Mouse (Mus musculus): ENCODE results near the gene Fam151a. TPM values are rescaled to one million over a fixed set of nuclear protein-coding genes. Genes with fewer than 3 reads are reported as not detected.
A peak's percentile ranks its signal among the peaks of the same experiment; 100 is the strongest.
"Not testable (repeated sequence)": the region's sequence is repeated elsewhere in the genome, so short reads cannot be mapped to it uniquely, and the experiment has no call there.

Fam151a gene
- polyA plus RNA-seq, 1 experiment: 265 TPM

GRCm38 (mm10) chr4:106772558-106772957 lies 38.9 kb downstream of the Fam151a start:
- no peak for DNase-seq
- 95% methylated on average over 1 of the region's 1 CpGs for WGBS

DNA sequence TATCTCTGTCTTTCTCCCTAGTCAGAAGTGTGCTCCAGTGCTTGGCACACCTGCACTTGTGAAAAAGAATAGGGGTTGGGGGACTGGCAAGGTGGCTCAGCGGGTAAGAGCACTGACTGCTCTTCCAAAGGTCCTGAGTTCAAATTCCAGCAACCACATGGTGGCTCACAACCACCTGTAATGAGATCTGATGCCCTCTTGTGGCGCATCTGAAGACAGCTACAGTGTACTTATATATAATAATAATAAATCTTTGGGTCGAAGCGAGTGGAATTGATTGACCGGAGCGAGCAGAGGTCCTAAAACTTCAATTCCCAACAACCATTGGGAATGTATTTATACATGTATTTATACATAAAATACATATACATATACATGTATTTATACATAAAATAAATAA lies 42.1 kb downstream of the Fam151a start:
- H3K36me3 ChIP-seq (ENCODE audit: control insufficient read depth, insufficient read depth, low read length); H3K27me3 ChIP-seq (replicated peaks; ENCODE audit: control insufficient read depth, insufficient read depth, low read length); H3K4me3 ChIP-seq (ENCODE audit: insufficient read depth, low read depth, low read length); DNase-seq; H3K27ac ChIP-seq (ENCODE audit: insufficient read depth, low read depth, low read length): not testable (repeated sequence)
- WGBS: 89% methylated on average over 6 of the region's 6 CpGs
- H3K4me1 ChIP-seq (ENCODE audit: control insufficient read depth, insufficient read depth, low read length): peaks cover 17% of the 10 kb centered on the region

More at GRCm38 (mm10) chr4:106772558-106772957, 38.9 kb downstream of the Fam151a start:
- no peaks in the 10 kb centered on the region for H3K36me3 ChIP-seq (ENCODE audit: control insufficient read depth, insufficient read depth, low read length)
- TF ChIP-seq POLR2A (IDR thresholded peaks at IDR 0.05; ENCODE audit: low read depth, low read length): no peak
- TF ChIP-seq CTCF (conservative IDR thresholded peaks at IDR 0.05; ENCODE audit: insufficient read depth, insufficient read length, low read depth, low read length): no peak
- no peak overlapping the region for H3K27ac ChIP-seq (ENCODE audit: insufficient read depth, low read depth, low read length)
- H3K27me3 ChIP-seq (replicated peaks; ENCODE audit: control insufficient read depth, insufficient read depth, low read length): no peaks in the 10 kb centered on the region
- H3K4me1 ChIP-seq (ENCODE audit: control insufficient read depth, insufficient read depth, low read length): peaks cover 2% of the 10 kb centered on the region
- H3K4me3 ChIP-seq (ENCODE audit: insufficient read depth, low read depth, low read length): no peak overlapping the region

DNA sequence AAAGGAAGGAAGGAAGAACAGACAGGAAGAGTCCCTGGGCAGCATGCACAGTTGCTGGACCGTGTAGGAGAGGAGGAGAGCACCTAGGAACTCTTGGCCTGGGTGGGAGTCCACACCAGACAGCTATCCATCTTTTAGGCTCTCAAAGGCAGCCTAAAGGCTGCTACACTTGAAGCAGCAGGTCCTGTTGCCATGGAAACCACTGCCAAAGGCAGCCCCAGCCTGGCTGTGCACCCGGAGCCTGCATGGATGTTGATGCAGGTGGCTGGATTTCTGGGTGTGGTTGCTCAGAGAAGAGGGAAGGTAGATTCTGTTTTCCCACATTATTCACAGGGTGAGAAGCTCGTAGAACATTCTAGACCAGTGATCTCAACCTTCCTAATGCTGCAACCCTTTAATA lies 43.3 kb downstream of the Fam151a start:
- WGBS: 46% methylated on average over 3 of the region's 3 CpGs
- H3K27me3 ChIP-seq (replicated peaks; ENCODE audit: control insufficient read depth, insufficient read depth, low read length): no peaks in the 10 kb centered on the region
- peaks cover 17% of the 10 kb centered on the region for H3K4me1 ChIP-seq (ENCODE audit: control insufficient read depth, insufficient read depth, low read length)
- TF ChIP-seq POLR2A (IDR thresholded peaks at IDR 0.05; ENCODE audit: low read depth, low read length): no peak
- no peak for TF ChIP-seq CTCF (conservative IDR thresholded peaks at IDR 0.05; ENCODE audit: insufficient read depth, insufficient read length, low read depth, low read length)
- H3K27ac ChIP-seq (ENCODE audit: insufficient read depth, low read depth, low read length): no peak overlapping the region
- H3K36me3 ChIP-seq (ENCODE audit: control insufficient read depth, insufficient read depth, low read length): no peaks in the 10 kb centered on the region
- DNase-seq: no peak
- H3K4me3 ChIP-seq (ENCODE audit: insufficient read depth, low read depth, low read length): no peak overlapping the region

GRCm38 (mm10) chr4:106778116-106778788 lies 44.6 kb downstream of the Fam151a start:
- Histone ChIP-seq H3K27me3 (replicated peaks; ENCODE audit: control insufficient read depth, insufficient read depth, low read length) (no peaks in the 10 kb centered on the region), H3K4me1 (ENCODE audit: control insufficient read depth, insufficient read depth, low read length) (peaks cover 17% of the 10 kb centered on the region), H3K4me3 (ENCODE audit: insufficient read depth, low read depth, low read length) (no peak overlapping the region), H3K27ac (ENCODE audit: insufficient read depth, low read depth, low read length) (peak overlapping the region; percentile 94), H3K36me3 (ENCODE audit: control insufficient read depth, insufficient read depth, low read length) (no peaks in the 10 kb centered on the region)
- 11% methylated on average over 5 of the region's 5 CpGs for WGBS
- no peak for TF ChIP-seq POLR2A (IDR thresholded peaks at IDR 0.05; ENCODE audit: low read depth, low read length)
- TF ChIP-seq CTCF (conservative IDR thresholded peaks at IDR 0.05; ENCODE audit: insufficient read depth, insufficient read length, low read depth, low read length): no peak
- peak; percentile 99 for DNase-seq

- no peak for DNase-seq
- H3K4me3 ChIP-seq (ENCODE audit: insufficient read depth, low read depth, low read length): no peak overlapping the region
- no peaks in the 10 kb centered on the region for H3K36me3 ChIP-seq (ENCODE audit: control insufficient read depth, insufficient read depth, low read length)
- no peak overlapping the region for H3K27ac ChIP-seq (ENCODE audit: insufficient read depth, low read depth, low read length)
- H3K4me1 ChIP-seq (ENCODE audit: control insufficient read depth, insufficient read depth, low read length): peaks cover 17% of the 10 kb centered on the region
- WGBS: 84% methylated on average over 3 of the region's 3 CpGs
- TF ChIP-seq CTCF (conservative IDR thresholded peaks at IDR 0.05; ENCODE audit: insufficient read depth, insufficient read length, low read depth, low read length) (no peak), POLR2A (IDR thresholded peaks at IDR 0.05; ENCODE audit: low read depth, low read length) (no peak)
- H3K27me3 ChIP-seq (replicated peaks; ENCODE audit: control insufficient read depth, insufficient read depth, low read length): no peaks in the 10 kb centered on the region
Measured at GRCm38 (mm10) chr4:106780045-106780444, 46.4 kb downstream of the Fam151a start.

DNA sequence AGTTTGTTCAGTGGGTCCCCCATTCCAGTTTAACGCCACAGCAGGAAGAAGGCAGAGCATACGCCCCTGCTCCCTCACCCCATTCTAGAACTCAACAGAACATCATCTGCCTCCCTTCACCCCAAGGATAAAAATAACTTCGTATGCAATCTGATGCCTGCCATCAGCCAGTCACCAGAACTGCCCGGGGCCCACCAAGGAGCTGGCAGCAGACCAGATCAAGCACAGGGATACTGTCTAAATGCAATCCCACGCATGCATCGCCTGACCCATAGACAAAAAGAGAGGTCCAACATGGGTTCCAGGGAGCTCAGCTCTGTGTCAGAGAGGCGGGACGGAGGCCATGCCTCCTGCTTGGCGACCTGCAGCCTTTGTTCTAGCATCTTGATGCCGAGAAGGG lies 49.4 kb downstream of the Fam151a start:
- DNase-seq: no peak
- WGBS: 75% methylated on average over 10 of the region's 10 CpGs
- no peak overlapping the region for H3K4me3 ChIP-seq (ENCODE audit: insufficient read depth, low read depth, low read length)
- no peak overlapping the region for H3K27ac ChIP-seq (ENCODE audit: insufficient read depth, low read depth, low read length)
- H3K4me1 ChIP-seq (ENCODE audit: control insufficient read depth, insufficient read depth, low read length): peaks cover 9% of the 10 kb centered on the region
- no peaks in the 10 kb centered on the region for H3K36me3 ChIP-seq (ENCODE audit: control insufficient read depth, insufficient read depth, low read length)
- TF ChIP-seq CTCF (conservative IDR thresholded peaks at IDR 0.05; ENCODE audit: insufficient read depth, insufficient read length, low read depth, low read length): no peak
- no peak for TF ChIP-seq POLR2A (IDR thresholded peaks at IDR 0.05; ENCODE audit: low read depth, low read length)
- H3K27me3 ChIP-seq (replicated peaks; ENCODE audit: control insufficient read depth, insufficient read depth, low read length): no peaks in the 10 kb centered on the region

DNA sequence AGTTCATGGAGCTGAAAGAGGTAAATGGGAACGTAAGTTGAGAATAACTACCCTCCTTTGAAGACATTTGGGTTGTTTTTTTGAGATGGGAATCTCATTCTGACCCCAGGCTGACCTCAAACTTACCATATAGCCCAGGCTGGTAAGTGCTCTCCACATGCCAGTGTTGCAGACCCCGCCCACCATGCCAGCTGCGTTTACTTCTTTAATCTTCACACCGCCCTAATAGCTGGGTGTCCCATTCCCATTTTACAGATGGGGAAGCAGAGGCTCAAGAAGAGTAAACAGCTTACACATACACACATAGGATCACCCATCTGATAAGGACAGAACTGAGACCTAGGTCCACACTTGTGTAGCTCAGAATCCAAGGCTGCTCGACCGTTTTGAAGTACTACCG lies 51.1 kb downstream of the Fam151a start:
- H3K4me1 ChIP-seq (ENCODE audit: control insufficient read depth, insufficient read depth, low read length): no peaks in the 10 kb centered on the region
- 93% methylated on average over 7 of the region's 7 CpGs for WGBS
- no peak for DNase-seq
- H3K4me3 ChIP-seq (ENCODE audit: insufficient read depth, low read depth, low read length): no peak overlapping the region
- H3K36me3 ChIP-seq (ENCODE audit: control insufficient read depth, insufficient read depth, low read length): no peaks in the 10 kb centered on the region
- H3K27me3 ChIP-seq (replicated peaks; ENCODE audit: control insufficient read depth, insufficient read depth, low read length): no peaks in the 10 kb centered on the region
- H3K27ac ChIP-seq (ENCODE audit: insufficient read depth, low read depth, low read length): no peak overlapping the region
- no peak for TF ChIP-seq CTCF (conservative IDR thresholded peaks at IDR 0.05; ENCODE audit: insufficient read depth, insufficient read length, low read depth, low read length)
- TF ChIP-seq POLR2A (IDR thresholded peaks at IDR 0.05; ENCODE audit: low read depth, low read length): no peak

All from kidney, adult 2 months (tissue).